Mouse (Mus musculus): ENCODE data around the gene Fam19a1. TPM values are rescaled to one million over a fixed set of nuclear protein-coding genes. Genes with fewer than 3 reads are reported as not detected.

Gene Fam19a1
- polyA plus RNA-seq, 1 experiment, result 0.99 TPM

GRCm38 (mm10) chr6:96347491-96347890 lies 234.5 kb downstream of the Fam19a1 start:
- Histone ChIP-seq H3K4me1 (ENCODE audit: control insufficient read depth, insufficient read depth, insufficient read length, low read length) (peaks cover 3% of the 10 kb centered on the region; the same call in 1 of the 2 replicates), H3K27ac (replicated peaks; ENCODE audit: low read depth, low read length) (peak overlapping the region; percentile 38; the same call in 1 of the 2 replicates), H3K4me3 (ENCODE audit: insufficient read depth, low read depth, low read length) (no peak overlapping the region)

GRCm38 (mm10) chr6:96349446-96350025 lies 236.6 kb downstream of the Fam19a1 start:
- Histone ChIP-seq H3K4me1 (ENCODE audit: control insufficient read depth, insufficient read depth, insufficient read length, low read length) (peaks cover 3% of the 10 kb centered on the region; the same call in 1 of the 2 replicates), H3K4me3 (ENCODE audit: insufficient read depth, low read depth, low read length) (no peak overlapping the region), H3K27ac (replicated peaks; ENCODE audit: low read depth, low read length) (no peak overlapping the region)

GRCm38 (mm10) chr6:96369544-96369943 lies 256.6 kb downstream of the Fam19a1 start:
- Histone ChIP-seq H3K27ac (replicated peaks; ENCODE audit: low read depth, low read length) (no peak overlapping the region), H3K4me1 (ENCODE audit: control insufficient read depth, insufficient read depth, insufficient read length, low read length) (no peaks in the 10 kb centered on the region), H3K4me3 (ENCODE audit: insufficient read depth, low read depth, low read length) (no peak overlapping the region)

- Histone ChIP-seq H3K27ac (replicated peaks; ENCODE audit: low read depth, low read length) (no peak overlapping the region), H3K4me1 (ENCODE audit: control insufficient read depth, insufficient read depth, insufficient read length, low read length) (no peaks in the 10 kb centered on the region), H3K4me3 (ENCODE audit: insufficient read depth, low read depth, low read length) (no peak overlapping the region)
Measured at GRCm38 (mm10) chr6:96372848-96373247, 259.9 kb downstream of the Fam19a1 start.

GRCm38 (mm10) chr6:96373274-96373673 lies 260.3 kb downstream of the Fam19a1 start:
- H3K4me1 ChIP-seq (ENCODE audit: control insufficient read depth, insufficient read depth, insufficient read length, low read length), result no peaks in the 10 kb centered on the region
- H3K4me3 ChIP-seq (ENCODE audit: insufficient read depth, low read depth, low read length), result no peak overlapping the region
- H3K27ac ChIP-seq (replicated peaks; ENCODE audit: low read depth, low read length), result no peak overlapping the region

GRCm38 (mm10) chr6:96376773-96377172 lies 263.8 kb downstream of the Fam19a1 start:
- no peak overlapping the region for H3K27ac ChIP-seq (replicated peaks; ENCODE audit: low read depth, low read length)
- H3K4me1 ChIP-seq (ENCODE audit: control insufficient read depth, insufficient read depth, insufficient read length, low read length), result no peaks in the 10 kb centered on the region
- no peak overlapping the region for H3K4me3 ChIP-seq (ENCODE audit: insufficient read depth, low read depth, low read length)

- H3K4me1 ChIP-seq (ENCODE audit: control insufficient read depth, insufficient read depth, insufficient read length, low read length), result no peaks in the 10 kb centered on the region
- no peak overlapping the region for H3K4me3 ChIP-seq (ENCODE audit: insufficient read depth, low read depth, low read length)
- no peak overlapping the region for H3K27ac ChIP-seq (replicated peaks; ENCODE audit: low read depth, low read length)
Measured at GRCm38 (mm10) chr6:96379229-96379628, 266.3 kb downstream of the Fam19a1 start.

GRCm38 (mm10) chr6:96384441-96384840 lies 271.5 kb downstream of the Fam19a1 start:
- Histone ChIP-seq H3K4me1 (ENCODE audit: control insufficient read depth, insufficient read depth, insufficient read length, low read length) (no peaks in the 10 kb centered on the region), H3K27ac (replicated peaks; ENCODE audit: low read depth, low read length) (no peak overlapping the region)

GRCm38 (mm10) chr6:96418866-96419265 lies 305.9 kb downstream of the Fam19a1 start:
- H3K4me1 ChIP-seq (ENCODE audit: control insufficient read depth, insufficient read depth, insufficient read length, low read length), result no peaks in the 10 kb centered on the region
- H3K4me3 ChIP-seq (ENCODE audit: insufficient read depth, low read depth, low read length), result no peak overlapping the region
- no peak overlapping the region for H3K27ac ChIP-seq (replicated peaks; ENCODE audit: low read depth, low read length)

More at GRCm38 (mm10) chr6:96384441-96384840, 271.5 kb downstream of the Fam19a1 start:
- H3K4me3 ChIP-seq (ENCODE audit: insufficient read depth, low read depth, low read length), result no peak overlapping the region

GRCm38 (mm10) chr6:96419704-96420382 lies 306.9 kb downstream of the Fam19a1 start:
- Histone ChIP-seq H3K4me1 (ENCODE audit: control insufficient read depth, insufficient read depth, insufficient read length, low read length) (no peaks in the 10 kb centered on the region), H3K27ac (replicated peaks; ENCODE audit: low read depth, low read length) (no peak overlapping the region), H3K4me3 (ENCODE audit: insufficient read depth, low read depth, low read length) (no peak overlapping the region)

- Histone ChIP-seq H3K4me3 (ENCODE audit: insufficient read depth, low read depth, low read length) (no peak overlapping the region), H3K27ac (replicated peaks; ENCODE audit: low read depth, low read length) (no peak overlapping the region), H3K4me1 (ENCODE audit: control insufficient read depth, insufficient read depth, insufficient read length, low read length) (no peaks in the 10 kb centered on the region)
Measured at GRCm38 (mm10) chr6:96420515-96420914, 307.6 kb downstream of the Fam19a1 start.

- Histone ChIP-seq H3K27ac (replicated peaks; ENCODE audit: low read depth, low read length) (no peak overlapping the region), H3K4me1 (ENCODE audit: control insufficient read depth, insufficient read depth, insufficient read length, low read length) (no peaks in the 10 kb centered on the region), H3K4me3 (ENCODE audit: insufficient read depth, low read depth, low read length) (no peak overlapping the region)
Measured at GRCm38 (mm10) chr6:96429390-96429789, 316.4 kb downstream of the Fam19a1 start.

GRCm38 (mm10) chr6:96432397-96432796 lies 319.4 kb downstream of the Fam19a1 start:
- Histone ChIP-seq H3K27ac (replicated peaks; ENCODE audit: low read depth, low read length) (no peak overlapping the region), H3K4me1 (ENCODE audit: control insufficient read depth, insufficient read depth, insufficient read length, low read length) (no peaks in the 10 kb centered on the region), H3K4me3 (ENCODE audit: insufficient read depth, low read depth, low read length) (no peak overlapping the region)

- no peaks in the 10 kb centered on the region for H3K4me1 ChIP-seq (ENCODE audit: control insufficient read depth, insufficient read depth, insufficient read length, low read length)
- no peak overlapping the region for H3K27ac ChIP-seq (replicated peaks; ENCODE audit: low read depth, low read length)
- H3K4me3 ChIP-seq (ENCODE audit: insufficient read depth, low read depth, low read length), result no peak overlapping the region
Measured at GRCm38 (mm10) chr6:96433896-96434295, 320.9 kb downstream of the Fam19a1 start.

- Histone ChIP-seq H3K4me3 (ENCODE audit: insufficient read depth, low read depth, low read length) (no peak overlapping the region), H3K4me1 (ENCODE audit: control insufficient read depth, insufficient read depth, insufficient read length, low read length) (no peaks in the 10 kb centered on the region), H3K27ac (replicated peaks; ENCODE audit: low read depth, low read length) (no peak overlapping the region)
Measured at GRCm38 (mm10) chr6:96435545-96435944, 322.6 kb downstream of the Fam19a1 start.

GRCm38 (mm10) chr6:96437814-96438213 lies 324.9 kb downstream of the Fam19a1 start:
- no peaks in the 10 kb centered on the region for H3K4me1 ChIP-seq (ENCODE audit: control insufficient read depth, insufficient read depth, insufficient read length, low read length)
- no peak overlapping the region for H3K4me3 ChIP-seq (ENCODE audit: insufficient read depth, low read depth, low read length)
- H3K27ac ChIP-seq (replicated peaks; ENCODE audit: low read depth, low read length), result no peak overlapping the region

Measured in brown adipose tissue, adult 24 weeks (tissue).